Mouse (Mus musculus): ENCODE measurements around the gene Apex1. TPM values are rescaled to one million over a fixed set of nuclear protein-coding genes. Genes with fewer than 3 reads are reported as not detected.
A peak's percentile ranks its signal among the peaks of the same experiment; 100 is the strongest.

Apex1 gene
- total RNA-seq (2012; rRNA removed), result 123 and 129 TPM in 2 replicates
- polyA plus RNA-seq (2012; ENCODE audit: insufficient read depth in 1 of 2, insufficient read length in 2 of 2, low read depth in 1 of 2, low replicate concordance in 2 of 2, missing spikeins in 1 of 2), result 100 to 1,000 TPM in 1 of 2 experiments, not detected in 1; 155 TPM

DNA sequence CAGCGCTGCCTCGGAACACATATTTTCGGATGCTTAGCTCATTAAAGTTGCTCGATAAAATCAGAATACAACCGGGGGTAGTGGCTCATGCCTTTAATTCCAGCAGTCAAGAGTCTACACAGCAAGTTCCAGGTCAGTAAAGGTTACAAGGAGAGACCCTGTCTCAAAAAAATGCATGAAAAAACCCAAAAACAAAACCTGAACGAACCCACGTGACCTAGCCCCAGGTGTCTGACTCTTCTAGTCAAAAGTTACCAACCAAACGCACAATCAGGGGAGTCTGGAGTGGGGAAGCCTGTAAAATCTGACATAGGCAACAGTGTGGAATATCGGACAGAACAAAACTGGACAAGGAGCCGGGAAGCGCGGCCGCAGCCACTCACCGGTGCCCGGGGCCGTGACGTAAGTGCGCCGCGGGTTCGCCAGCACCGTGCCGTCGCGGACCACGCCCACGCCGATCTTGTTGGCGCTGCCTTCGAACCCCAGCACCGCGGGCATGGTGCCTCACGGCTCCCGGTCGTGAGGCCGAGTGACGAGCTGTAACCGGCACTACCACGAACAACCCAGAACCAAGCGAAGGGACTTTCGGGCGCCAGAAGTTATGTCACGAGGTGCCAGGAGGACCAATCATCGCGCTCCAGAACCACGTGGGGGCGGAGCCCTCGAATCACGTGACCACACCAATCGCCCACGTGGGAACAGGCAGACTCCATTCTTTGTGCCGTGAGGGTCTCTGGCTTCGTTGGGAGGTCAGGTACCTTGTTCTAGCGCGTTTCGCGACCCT is at the start of gene Apex1, which contains the start of gene Osgep:
TSS of gene Apex1 (plus strand) at position 688 of the 784 bp plus-strand sequence.
TSS of gene Osgep (minus strand) at position 613 of the 784 bp plus-strand sequence.
- H3K4me3 ChIP-seq (ENCODE audit: control insufficient read depth in 1 of 2, insufficient read depth in 1 of 2, low read depth in 2 of 2, low read length in 2 of 2), result peak within 1 kb of the TSS; percentile 78 to 90
- TF ChIP-seq ETS1 (IDR thresholded peaks at IDR 0.05; ENCODE audit: low read depth, low read length) (peak; percentile 6; the same call in 1 of the 2 replicates), POLR2A (IDR thresholded peaks at IDR 0.05; ENCODE audit: control insufficient read depth in 1 of 2, insufficient read depth in 1 of 2, low read depth in 1 of 2, low read length in 2 of 2, poor library complexity in 1 of 2) (peak; percentile 67 to 78), USF1 (IDR thresholded peaks at IDR 0.05; ENCODE audit: low read depth, low read length) (peak; percentile 95), MYC (IDR thresholded peaks at IDR 0.05; ENCODE audit: low read depth, low read length) (peak; percentile 99), ZNF384 (IDR thresholded peaks at IDR 0.05; ENCODE audit: low read depth, low read length) (no peak), RCOR1 (IDR thresholded peaks at IDR 0.05; ENCODE audit: low read depth, low read length) (no peak), POLR2AphosphoS5 (IDR thresholded peaks at IDR 0.05; ENCODE audit: borderline replicate concordance, low read depth, low read length) (peak; percentile 49; the same call in 1 of the 2 replicates), SIN3A (IDR thresholded peaks at IDR 0.05; ENCODE audit: low read length) (peak; percentile 94), NRF1 (IDR thresholded peaks at IDR 0.05; ENCODE audit: insufficient read depth, low read depth, low read length, poor library complexity, severe bottlenecking) (0 out of 2 replicates have a peak, but pooled peaks have one; percentile 13), ELF1 (IDR thresholded peaks at IDR 0.05; ENCODE audit: low read depth, low read length) (0 out of 2 replicates have a peak, but pooled peaks have one; percentile 8), TBP (IDR thresholded peaks at IDR 0.05; ENCODE audit: low read depth, low read length) (peak; percentile 86), TCF12 (IDR thresholded peaks at IDR 0.05; ENCODE audit: low read depth, low read length) (peak; percentile 28; the same call in 1 of the 2 replicates), E2F4 (IDR thresholded peaks at IDR 0.05; ENCODE audit: borderline replicate concordance, low read depth, low read length) (peak; percentile 53; the same call in 1 of the 2 replicates), TAL1 (IDR thresholded peaks at IDR 0.05; ENCODE audit: low read length) (no peak), NELFE (IDR thresholded peaks at IDR 0.05; ENCODE audit: low read depth, low read length) (peak; percentile 49; the same call in 1 of the 2 replicates), ZC3H11A (IDR thresholded peaks at IDR 0.05; ENCODE audit: low read depth, low read length) (no peak), MXI1 (IDR thresholded peaks at IDR 0.05; ENCODE audit: low read depth, low read length) (peak; percentile 99), MEF2A (IDR thresholded peaks at IDR 0.05; ENCODE audit: extremely low read depth, insufficient replicate concordance, low read depth, low read length, poor library complexity, severe bottlenecking) (no peak), BHLHE40 (IDR thresholded peaks at IDR 0.05; ENCODE audit: borderline replicate concordance, low read depth, low read length) (peak; percentile 75; the same call in 1 of the 2 replicates), POLR2AphosphoS2 (IDR thresholded peaks at IDR 0.05; ENCODE audit: low read length) (peak; percentile 91), USF2 (IDR thresholded peaks at IDR 0.05; ENCODE audit: borderline replicate concordance in 1 of 2, insufficient read depth in 1 of 2, low read depth in 1 of 2, low read length in 2 of 2) (peak; percentile 97 to 98), GATA1 (IDR thresholded peaks at IDR 0.05; ENCODE audit: low read depth, low read length) (no peak), ZMIZ1 (IDR thresholded peaks at IDR 0.05; ENCODE audit: low read depth, low read length) (no peak), HCFC1 (IDR thresholded peaks at IDR 0.05; ENCODE audit: low read depth, low read length) (peak; percentile 76), MAX (IDR thresholded peaks at IDR 0.05; ENCODE audit: low read length) (peak; percentile 100)

More for the DNA sequence above, at the start of gene Apex1, which contains the start of gene Osgep:
- Histone ChIP-seq H3K9ac (ENCODE audit: control insufficient read depth, low read depth, low read length, poor library complexity, severe bottlenecking) (peak within 1 kb of the TSS; percentile 76), H3K4me1 (ENCODE audit: control insufficient read depth in 1 of 2, insufficient read depth in 2 of 2, low read length in 2 of 2) (no peaks in the 10 kb centered on the region), H3K36me3 (ENCODE audit: control insufficient read depth in 1 of 2, insufficient read depth in 2 of 2, low read length in 2 of 2) (peaks cover 0 to 5% of the 10 kb centered on the region in 2 experiments; a peak in 2 of 4 replicates), H3K27ac (ENCODE audit: control insufficient read depth, low read depth, low read length) (peak within 1 kb of the TSS; percentile 83), H3K79me2 (ENCODE audit: control insufficient read depth, insufficient read depth, low read length, poor library complexity) (peaks cover 21% of the 10 kb centered on the region), H3K27me3 (ENCODE audit: control insufficient read depth in 1 of 2, insufficient read depth in 2 of 2, low read length in 2 of 2) (no peaks in the 10 kb centered on the region), H3K9me3 (replicated peaks; ENCODE audit: insufficient read depth, low read length) (no peaks in the 10 kb centered on the region)
- peak; percentile 98 for DNase-seq (ENCODE audit: low read depth, low spot score)
